Mouse (Mus musculus) forebrain, embryonic 16.5 days (tissue): ENCODE results near the gene Gm4981. TPM values are rescaled to one million over a fixed set of nuclear protein-coding genes. Genes with fewer than 3 reads are reported as not detected.
"Not testable (repeated sequence)": the region's sequence is repeated elsewhere in the genome, so short reads cannot be mapped to it uniquely, and the experiment has no call there.

Experiments used
- ATAC-seq: fragments of 200-750 bp; cut with Nextera tagmentation; 2 replicates; pipeline ENCODE4 v1.8.0; 2017; ENCODE audit warnings: mild to moderate bottlenecking, moderate library complexity
- H3K27ac ChIP-seq: fragments of 300-500 bp; sonication (generic); 2 replicates; pipeline ENCODE4 v1.5.1; 2014; ENCODE audit warnings: low read length, control low read depth
- H3K27me3 ChIP-seq: fragments of 300-500 bp; sonication (generic); replicated peaks from 2 replicates; pipeline ENCODE4 v1.6.1; 2014; ENCODE audit warnings: low read length; ENCODE audit not compliant: control insufficient read depth, insufficient read depth
- H3K36me3 ChIP-seq: fragments of 300-500 bp; sonication (generic); 2 replicates; pipeline ENCODE4 v1.6.1; 2014; ENCODE audit not compliant: control insufficient read depth, insufficient read depth
- H3K4me1 ChIP-seq: fragments of 300-500 bp; sonication (generic); replicated peaks from 2 replicates; pipeline ENCODE4 v1.6.1; 2014; ENCODE audit warnings: low read length; ENCODE audit not compliant: control insufficient read depth, insufficient read depth
- H3K4me2 ChIP-seq: fragments of 300-500 bp; sonication (generic); 2 replicates; pipeline ENCODE4 v1.6.1; 2014; ENCODE audit warnings: mild to moderate bottlenecking, low read length, control low read depth
- H3K4me3 ChIP-seq: fragments of 300-500 bp; sonication (generic); replicated peaks from 2 replicates; pipeline ENCODE4 v1.5.1; 2014; ENCODE audit warnings: mild to moderate bottlenecking, low read length, control low read depth
- H3K9ac ChIP-seq: fragments of 300-500 bp; sonication (generic); replicated peaks from 2 replicates; pipeline ENCODE4 v1.6.1; 2014; ENCODE audit warnings: low read depth, low read length, control low read depth
- H3K9me3 ChIP-seq: fragments of 300-500 bp; sonication (generic); 2 replicates; pipeline ENCODE4 v1.6.1; 2016; ENCODE audit warnings: low read length; ENCODE audit not compliant: control insufficient read depth
- WGBS: fragments of 180-500 bp; shearing (Covaris S2); extraction: QIAGEN DNeasy Blood & Tissue Kit; methylation state at CpG from one replicate; pipeline ENCODE4 v1.1.7; 2014; 5-methylcytosine and 5-hydroxymethylcytosine counted together
- polyA plus RNA-seq: library from polyadenylated mRNA; unstranded; fragments of >200 nt; fragmentation: Nextera tagmentation; extraction: Ambion mirVana; gene quantifications from 2 replicates; pipeline ENCODE4 v1.2.1, GENCODE M21; 2015

Gene Gm4981
- polyA plus RNA-seq, 1 experiment from 2014 or later, result not detected

- H3K27me3 ChIP-seq, result not testable (repeated sequence)
Measured at GRCm38 (mm10) chr10:58233740-58234121, 2.8 kb downstream of the Gm4981 start.

GRCm38 (mm10) chr10:58233054-58233739, 3.3 kb downstream of the Gm4981 start:
- not testable (repeated sequence) for H3K27me3 ChIP-seq, H3K4me3 ChIP-seq, H3K27ac ChIP-seq, H3K4me2 ChIP-seq, H3K36me3 ChIP-seq, H3K9ac ChIP-seq, H3K4me1 ChIP-seq
- 84% methylated on average over 9 of the region's 10 CpGs for WGBS
- H3K9me3 ChIP-seq, result peaks cover 12% of the 10 kb centered on the region
- ATAC-seq, result peak; percentile 34

More at GRCm38 (mm10) chr10:58233740-58234121, 2.8 kb downstream of the Gm4981 start:
- ATAC-seq, H3K9ac ChIP-seq, H3K4me1 ChIP-seq, H3K27ac ChIP-seq, H3K36me3 ChIP-seq, H3K4me3 ChIP-seq, H3K4me2 ChIP-seq: not testable (repeated sequence)
- H3K9me3 ChIP-seq, result peaks cover 12% of the 10 kb centered on the region

GRCm38 (mm10) chr10:58232641-58232969, 3.9 kb downstream of the Gm4981 start, which contains the start of gene Duxf3:
Gene Duxf3, minus strand, starts transcription at chr10:58232675.
- ATAC-seq, result peak; percentile 29
- not testable (repeated sequence) for H3K27ac ChIP-seq, H3K9ac ChIP-seq, H3K4me2 ChIP-seq, H3K4me3 ChIP-seq, H3K36me3 ChIP-seq, H3K27me3 ChIP-seq, H3K4me1 ChIP-seq
- WGBS, result 79% methylated on average over 5 of the region's 8 CpGs
- peaks cover 12% of the 10 kb centered on the region for H3K9me3 ChIP-seq

- not testable (repeated sequence) for H3K9ac ChIP-seq, H3K27ac ChIP-seq, H3K36me3 ChIP-seq, H3K4me2 ChIP-seq, H3K4me1 ChIP-seq, H3K27me3 ChIP-seq, H3K4me3 ChIP-seq
- WGBS, result 90% methylated on average over 31 of the region's 35 CpGs
- ATAC-seq, result peak; percentile 76
- H3K9me3 ChIP-seq, result peaks cover 12% of the 10 kb centered on the region
Measured at GRCm38 (mm10) chr10:58231779-58232640, 4.5 kb downstream of the Gm4981 start.

GRCm38 (mm10) chr10:58231088-58231487, 5.4 kb downstream of the Gm4981 start:
- H3K9me3 ChIP-seq, result peaks cover 10% of the 10 kb centered on the region
- not testable (repeated sequence) for H3K4me1 ChIP-seq, H3K27me3 ChIP-seq, H3K9ac ChIP-seq, H3K4me3 ChIP-seq, H3K27ac ChIP-seq, H3K36me3 ChIP-seq, H3K4me2 ChIP-seq
- ATAC-seq, result peak; percentile 41
- WGBS, result 85% methylated on average over 4 of the region's 7 CpGs

GRCm38 (mm10) chr10:58230021-58230420, 6.5 kb downstream of the Gm4981 start:
- not testable (repeated sequence) for H3K9ac ChIP-seq, ATAC-seq, H3K4me3 ChIP-seq, H3K4me2 ChIP-seq, H3K27ac ChIP-seq, H3K4me1 ChIP-seq, H3K27me3 ChIP-seq, H3K36me3 ChIP-seq
- 68% methylated on average over 3 of the region's 3 CpGs for WGBS
- H3K9me3 ChIP-seq, result peaks cover 10% of the 10 kb centered on the region

- WGBS, result 87% methylated on average over 2 of the region's 6 CpGs
- not testable (repeated sequence) for ATAC-seq, H3K4me2 ChIP-seq, H3K27me3 ChIP-seq, H3K4me3 ChIP-seq, H3K9ac ChIP-seq, H3K36me3 ChIP-seq, H3K27ac ChIP-seq, H3K4me1 ChIP-seq
- H3K9me3 ChIP-seq, result peaks cover 10% of the 10 kb centered on the region
Measured at GRCm38 (mm10) chr10:58227798-58228197, 8.7 kb downstream of the Gm4981 start.

- H3K36me3 ChIP-seq, H3K27me3 ChIP-seq, H3K4me1 ChIP-seq, H3K9ac ChIP-seq, H3K4me3 ChIP-seq, H3K9me3 ChIP-seq, H3K4me2 ChIP-seq, ATAC-seq, H3K27ac ChIP-seq: not testable (repeated sequence)
- 92% methylated on average over 4 of the region's 4 CpGs for WGBS
Measured at GRCm38 (mm10) chr10:58226357-58226756, 10.1 kb downstream of the Gm4981 start.

GRCm38 (mm10) chr10:58224827-58225785, 11.4 kb downstream of the Gm4981 start, which contains the start of gene AW822073:
Gene AW822073, minus strand, starts transcription at chr10:58224930.
- H3K36me3 ChIP-seq, H3K27ac ChIP-seq, H3K27me3 ChIP-seq, H3K4me2 ChIP-seq, H3K4me1 ChIP-seq, H3K9me3 ChIP-seq, H3K4me3 ChIP-seq, H3K9ac ChIP-seq, ATAC-seq: not testable (repeated sequence)
- 88% methylated on average over 16 of the region's 18 CpGs for WGBS
